Mouse (Mus musculus) embryonic facial prominence, embryonic 12.5 days (tissue): ENCODE results near the gene Fignl1. TPM values are rescaled to one million over a fixed set of nuclear protein-coding genes. Genes with fewer than 3 reads are reported as not detected.

Source experiments
- ATAC-seq: fragments of 200-750 bp; cut with Nextera tagmentation; 2 replicates; pipeline ENCODE4 v1.8.0; 2017; ENCODE audit not compliant: insufficient number of reproducible peaks, insufficient read depth, low FRiP score, low TSS enrichment
- H3K27ac ChIP-seq: fragments of 300-500 bp; sonication (generic); 2 replicates; pipeline ENCODE4 v1.5.1; 2016; ENCODE audit warnings: mild to moderate bottlenecking
- H3K27me3 ChIP-seq: fragments of 300-500 bp; sonication (generic); 2 replicates; pipeline ENCODE4 v1.6.1; 2016; ENCODE audit warnings: mild to moderate bottlenecking, moderate library complexity
- H3K36me3 ChIP-seq: fragments of 300-500 bp; sonication (generic); 2 replicates; pipeline ENCODE4 v1.6.1; 2016; ENCODE audit warnings: mild to moderate bottlenecking
- H3K4me1 ChIP-seq: fragments of 300-500 bp; sonication (generic); 2 replicates; pipeline ENCODE4 v1.6.1; 2016
- H3K4me2 ChIP-seq: fragments of 300-500 bp; sonication (generic); replicated peaks from 2 replicates; pipeline ENCODE4 v1.6.1; 2016; ENCODE audit warnings: mild to moderate bottlenecking, moderate library complexity
- H3K4me3 ChIP-seq: fragments of 300-500 bp; sonication (generic); 2 replicates; pipeline ENCODE4 v1.5.1; 2016; ENCODE audit warnings: mild to moderate bottlenecking
- H3K9ac ChIP-seq: fragments of 300-500 bp; sonication (generic); 2 replicates; pipeline ENCODE4 v1.6.1; 2016; ENCODE audit warnings: mild to moderate bottlenecking, moderate library complexity
- H3K9me3 ChIP-seq: fragments of 300-500 bp; sonication (generic); 2 replicates; pipeline ENCODE4 v1.6.1; 2016; ENCODE audit warnings: mild to moderate bottlenecking, moderate library complexity
- WGBS: fragments of 180-500 bp; shearing (Covaris S2); methylation state at CpG from one replicate; pipeline ENCODE4 v1.1.7; 2016; 5-methylcytosine and 5-hydroxymethylcytosine counted together
- polyA plus RNA-seq: library from polyadenylated mRNA; unstranded; fragments of >200 nt; fragmentation: Nextera tagmentation; extraction: Ambion mirVana; gene quantifications from 2 replicates; pipeline ENCODE4 v1.2.1, GENCODE M21; 2016

The Fignl1 gene
- polyA plus RNA-seq, 1 experiment from 2014 or later, result 71.1 TPM

DNA sequence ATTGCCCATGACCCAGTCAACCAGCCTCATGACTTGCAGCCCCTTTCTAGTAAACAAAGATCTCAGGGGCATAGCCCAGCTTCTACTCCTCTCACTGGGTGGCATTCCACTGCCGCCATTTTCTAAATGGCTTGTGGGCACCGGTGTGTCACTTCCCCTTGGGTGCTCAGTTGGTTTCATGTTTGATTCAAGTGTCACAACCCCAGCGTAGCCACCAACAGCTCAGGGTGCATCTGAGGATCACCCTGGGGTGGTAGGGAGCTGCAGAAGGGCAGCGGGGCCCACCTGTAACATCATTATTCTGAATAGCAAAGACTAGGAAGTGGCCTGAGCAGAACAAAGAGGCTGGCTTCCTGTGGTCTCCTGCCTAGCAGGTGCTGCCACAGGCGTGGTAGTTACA lies 57.7 kb downstream of the Fignl1 start:
- no peaks in the 10 kb centered on the region for H3K36me3 ChIP-seq
- WGBS, result 86% methylated on average over 5 of the region's 5 CpGs

DNA sequence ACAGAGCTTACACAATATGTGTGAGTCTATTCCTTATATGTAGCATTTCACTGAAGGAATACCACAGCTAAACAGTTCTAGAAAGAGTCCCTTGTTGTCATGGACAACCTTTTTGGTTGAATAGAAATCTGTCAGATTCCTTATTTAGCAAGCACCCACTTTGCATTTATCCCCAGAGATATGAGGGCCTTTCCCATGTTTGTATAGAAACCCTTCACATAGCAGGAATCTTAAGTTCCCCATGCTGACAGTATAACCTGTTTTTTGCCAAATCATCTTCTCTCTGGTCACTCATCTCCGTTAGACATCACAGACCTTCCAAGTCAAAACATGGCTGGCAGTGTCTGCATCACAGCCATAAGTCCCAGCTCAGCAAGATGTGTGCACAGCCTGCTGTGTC lies 64.5 kb downstream of the Fignl1 start:
- no peaks in the 10 kb centered on the region for H3K4me1 ChIP-seq
- H3K4me2 ChIP-seq, result no peak overlapping the region
- no peak overlapping the region for H3K27ac ChIP-seq
- no peak overlapping the region for H3K4me3 ChIP-seq
- no peak for ATAC-seq
- no peaks in the 10 kb centered on the region for H3K27me3 ChIP-seq
- H3K36me3 ChIP-seq, result no peaks in the 10 kb centered on the region
- H3K9me3 ChIP-seq, result no peaks in the 10 kb centered on the region
- WGBS, result 49% methylated on average over 1 of the region's 1 CpGs
- no peak overlapping the region for H3K9ac ChIP-seq

More for the DNA sequence above, 57.7 kb downstream of the Fignl1 start:
- H3K9me3 ChIP-seq, result no peaks in the 10 kb centered on the region
- no peaks in the 10 kb centered on the region for H3K4me1 ChIP-seq
- no peak overlapping the region for H3K4me3 ChIP-seq
- H3K9ac ChIP-seq, result no peak overlapping the region
- no peak for ATAC-seq
- no peak overlapping the region for H3K27ac ChIP-seq
- no peak overlapping the region for H3K4me2 ChIP-seq
- H3K27me3 ChIP-seq, result no peaks in the 10 kb centered on the region

- no peak overlapping the region for H3K4me2 ChIP-seq
- H3K9ac ChIP-seq, result no peak overlapping the region
- no peak overlapping the region for H3K27ac ChIP-seq
- no peaks in the 10 kb centered on the region for H3K9me3 ChIP-seq
- WGBS, result 30% methylated on average over 2 of the region's 2 CpGs
- no peaks in the 10 kb centered on the region for H3K36me3 ChIP-seq
- no peaks in the 10 kb centered on the region for H3K27me3 ChIP-seq
- H3K4me3 ChIP-seq, result no peak overlapping the region
- no peaks in the 10 kb centered on the region for H3K4me1 ChIP-seq
- no peak for ATAC-seq
Observed at GRCm38 (mm10) chr11:11742626-11743025, 66.1 kb downstream of the Fignl1 start.

DNA sequence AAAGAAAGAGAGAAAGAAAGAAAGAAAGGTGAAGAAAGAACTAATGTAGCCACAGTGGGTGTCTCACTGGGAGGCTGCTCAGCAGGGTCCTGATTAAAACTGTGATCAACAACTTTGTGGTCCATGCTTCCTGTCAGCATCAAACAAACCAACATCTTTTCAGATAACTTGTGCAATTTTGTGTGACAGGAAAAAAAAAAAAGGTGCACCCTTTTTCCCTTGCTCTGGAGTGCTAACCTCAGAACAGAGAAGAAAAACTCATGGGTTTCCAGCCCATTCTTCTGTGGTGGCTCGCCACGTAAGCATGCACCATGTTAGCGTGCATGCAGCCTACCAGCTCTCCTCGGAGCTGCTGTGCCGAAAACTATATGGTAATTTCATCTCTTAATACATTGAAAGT lies 67.2 kb downstream of the Fignl1 start:
- H3K4me2 ChIP-seq, result no peak overlapping the region
- ATAC-seq, result no peak
- no peak overlapping the region for H3K27ac ChIP-seq
- WGBS, result 86% methylated on average over 5 of the region's 5 CpGs
- H3K27me3 ChIP-seq, result no peaks in the 10 kb centered on the region
- no peak overlapping the region for H3K4me3 ChIP-seq
- no peaks in the 10 kb centered on the region for H3K9me3 ChIP-seq
- no peaks in the 10 kb centered on the region for H3K4me1 ChIP-seq
- H3K9ac ChIP-seq, result no peak overlapping the region
- H3K36me3 ChIP-seq, result no peaks in the 10 kb centered on the region

GRCm38 (mm10) chr11:11740603-11741002 lies 68.2 kb downstream of the Fignl1 start:
- Histone ChIP-seq H3K9me3 (no peaks in the 10 kb centered on the region), H3K4me1 (no peaks in the 10 kb centered on the region), H3K9ac (no peak overlapping the region), H3K4me3 (no peak overlapping the region), H3K36me3 (no peaks in the 10 kb centered on the region), H3K4me2 (no peak overlapping the region), H3K27ac (no peak overlapping the region), H3K27me3 (no peaks in the 10 kb centered on the region)
- WGBS, result 72% methylated on average over 5 of the region's 5 CpGs
- ATAC-seq, result no peak

GRCm38 (mm10) chr11:11739054-11739453 lies 69.7 kb downstream of the Fignl1 start:
- ATAC-seq, result no peak
- Histone ChIP-seq H3K4me1 (no peaks in the 10 kb centered on the region), H3K4me2 (no peak overlapping the region), H3K9ac (no peak overlapping the region), H3K27me3 (no peaks in the 10 kb centered on the region), H3K27ac (no peak overlapping the region), H3K9me3 (no peaks in the 10 kb centered on the region), H3K36me3 (no peaks in the 10 kb centered on the region), H3K4me3 (no peak overlapping the region)
- WGBS, result 87% methylated on average over 3 of the region's 3 CpGs

- H3K9ac ChIP-seq, result no peak overlapping the region
- 66% methylated on average over 2 of the region's 2 CpGs for WGBS
- H3K9me3 ChIP-seq, result no peaks in the 10 kb centered on the region
- no peaks in the 10 kb centered on the region for H3K36me3 ChIP-seq
- no peak overlapping the region for H3K4me3 ChIP-seq
- ATAC-seq, result no peak
- H3K4me1 ChIP-seq, result no peaks in the 10 kb centered on the region
- H3K27ac ChIP-seq, result no peak overlapping the region
- no peak overlapping the region for H3K4me2 ChIP-seq
- no peaks in the 10 kb centered on the region for H3K27me3 ChIP-seq
Observed at GRCm38 (mm10) chr11:11737562-11737961, 71.2 kb downstream of the Fignl1 start.

Other genes starting within 250 kb of the Fignl1 start
- gene 4930512M02Rik, start 181.1 kb downstream of the Fignl1 start, polyA plus RNA-seq, result not detected in 2 replicates
- 0.84 and 1.3 TPM in 2 replicates for gene Ikzf1, start 124.0 kb downstream of the Fignl1 start, polyA plus RNA-seq
- gene Ddc, start 89.2 kb upstream of the Fignl1 start, polyA plus RNA-seq, result 10.8 and 13.5 TPM in 2 replicates
- gene Grb10, start 229.7 kb upstream of the Fignl1 start, polyA plus RNA-seq, result 584 and 638 TPM in 2 replicates